Mouse (Mus musculus): ENCODE results near the gene Clec11a. TPM values are rescaled to one million over a fixed set of nuclear protein-coding genes. Genes with fewer than 3 reads are reported as not detected.

Clec11a gene
- total RNA-seq (2021) = 1 to 10 TPM in 1 of 2 experiments, under 1 TPM in 1; 0.87 to 1.0 TPM

DNA sequence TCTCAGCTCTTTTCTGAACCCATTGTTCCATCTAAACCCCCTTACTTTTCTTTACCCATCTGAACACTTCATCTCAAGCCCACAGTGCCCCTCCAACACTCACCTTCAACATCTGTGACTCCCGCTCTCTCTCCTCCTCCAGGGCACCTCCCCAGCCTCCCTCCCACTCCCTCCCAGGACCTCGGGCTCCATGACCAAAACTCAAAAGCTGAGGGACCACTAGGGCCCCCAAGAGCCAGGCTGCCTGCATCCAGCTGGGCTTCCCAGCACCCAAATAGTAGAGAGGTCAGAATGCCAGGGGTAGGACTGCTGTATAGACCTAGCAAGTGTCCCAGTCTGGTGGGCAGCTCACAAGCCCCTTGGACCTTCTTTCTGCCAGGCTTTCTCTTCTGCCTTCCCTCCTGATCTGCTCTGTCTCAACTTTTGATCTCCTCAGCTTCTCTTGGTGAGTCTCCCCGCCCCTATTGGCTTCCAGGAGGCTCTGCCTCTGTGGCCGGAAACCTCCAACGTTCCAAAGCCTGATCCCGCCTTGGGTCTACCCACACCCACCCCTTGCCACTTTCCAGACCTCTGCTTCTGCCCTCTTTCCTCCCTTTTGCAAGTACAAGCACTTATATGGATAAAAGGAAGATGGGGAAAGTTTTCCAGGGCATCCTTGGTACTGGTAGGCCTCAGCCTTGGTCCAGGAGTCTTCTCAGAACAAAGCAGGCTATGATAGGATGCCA is at the start of gene Clec11a:
Gene Clec11a (minus strand): TSS at position 387 of the 725 bp plus-strand sequence.
- intact Hi-C loops (cut with DNase I) = no loop called here
- no peak for DNase-seq (ENCODE audit: low spot score)

DNA sequence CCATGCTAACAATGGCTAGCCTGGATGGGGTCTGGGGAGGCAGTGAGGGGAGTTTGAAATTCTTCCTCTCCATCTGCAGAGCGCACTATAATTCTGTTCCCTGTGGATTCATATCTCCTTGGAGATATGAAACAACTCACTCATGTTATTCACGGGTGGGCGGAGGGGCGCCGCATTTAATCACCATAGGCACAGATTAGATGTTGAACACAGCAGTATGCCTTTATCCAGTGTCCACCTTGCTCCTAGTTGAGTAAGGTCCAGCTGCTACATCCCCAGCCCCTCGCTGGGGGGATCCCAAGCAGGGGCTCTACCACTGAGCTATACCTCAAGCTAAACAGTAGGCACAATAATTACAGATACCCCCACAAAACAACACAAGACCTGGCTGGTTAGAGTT is 48.7 kb upstream of the Clec11a start:
- intact Hi-C loops (cut with DNase I) = no loop called here
- DNase-seq (ENCODE audit: low spot score) = no peak

DNA sequence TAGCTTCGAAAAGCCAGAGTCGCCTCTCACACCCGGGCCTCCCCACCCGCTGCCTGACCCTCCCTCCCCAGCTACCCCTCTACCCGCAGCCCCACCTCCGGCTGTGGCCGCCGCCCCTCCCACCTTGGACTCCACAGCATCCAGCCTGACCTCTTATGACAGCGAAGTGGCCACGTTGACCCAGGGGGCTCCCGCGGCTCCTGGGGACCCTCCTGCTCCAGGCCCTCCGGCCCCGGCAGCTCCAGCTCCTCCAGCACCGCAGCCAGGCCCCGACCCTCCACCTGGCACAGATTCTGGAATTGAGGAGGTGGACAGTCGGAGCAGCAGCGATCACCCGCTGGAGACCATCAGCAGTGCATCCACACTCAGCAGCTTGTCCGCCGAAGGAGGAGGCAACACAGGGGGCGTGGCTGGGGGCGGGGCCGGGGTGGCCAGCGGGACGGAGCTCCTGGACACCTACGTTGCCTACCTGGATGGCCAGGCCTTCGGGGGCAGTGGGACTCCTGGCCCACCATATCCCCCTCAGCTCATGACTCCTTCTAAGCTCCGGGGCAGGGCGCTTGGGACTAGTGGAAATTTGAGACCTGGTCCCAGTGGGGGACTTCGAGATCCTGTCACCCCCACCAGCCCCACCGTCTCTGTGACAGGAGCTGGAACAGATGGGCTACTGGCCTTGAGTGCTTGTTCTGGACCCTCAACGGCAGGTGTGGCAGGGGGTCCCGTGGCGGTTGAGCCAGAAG is 47.1 kb upstream of the Clec11a start:
- intact Hi-C loops (cut with DNase I) = no loop called here
- DNase-seq (ENCODE audit: low spot score) = no peak

GRCm38 (mm10) chr7:44352750-44353600 is 46.3 kb upstream of the Clec11a start:
- no peak for DNase-seq (ENCODE audit: low spot score)
- intact Hi-C loops (cut with DNase I) = no loop called here

DNA sequence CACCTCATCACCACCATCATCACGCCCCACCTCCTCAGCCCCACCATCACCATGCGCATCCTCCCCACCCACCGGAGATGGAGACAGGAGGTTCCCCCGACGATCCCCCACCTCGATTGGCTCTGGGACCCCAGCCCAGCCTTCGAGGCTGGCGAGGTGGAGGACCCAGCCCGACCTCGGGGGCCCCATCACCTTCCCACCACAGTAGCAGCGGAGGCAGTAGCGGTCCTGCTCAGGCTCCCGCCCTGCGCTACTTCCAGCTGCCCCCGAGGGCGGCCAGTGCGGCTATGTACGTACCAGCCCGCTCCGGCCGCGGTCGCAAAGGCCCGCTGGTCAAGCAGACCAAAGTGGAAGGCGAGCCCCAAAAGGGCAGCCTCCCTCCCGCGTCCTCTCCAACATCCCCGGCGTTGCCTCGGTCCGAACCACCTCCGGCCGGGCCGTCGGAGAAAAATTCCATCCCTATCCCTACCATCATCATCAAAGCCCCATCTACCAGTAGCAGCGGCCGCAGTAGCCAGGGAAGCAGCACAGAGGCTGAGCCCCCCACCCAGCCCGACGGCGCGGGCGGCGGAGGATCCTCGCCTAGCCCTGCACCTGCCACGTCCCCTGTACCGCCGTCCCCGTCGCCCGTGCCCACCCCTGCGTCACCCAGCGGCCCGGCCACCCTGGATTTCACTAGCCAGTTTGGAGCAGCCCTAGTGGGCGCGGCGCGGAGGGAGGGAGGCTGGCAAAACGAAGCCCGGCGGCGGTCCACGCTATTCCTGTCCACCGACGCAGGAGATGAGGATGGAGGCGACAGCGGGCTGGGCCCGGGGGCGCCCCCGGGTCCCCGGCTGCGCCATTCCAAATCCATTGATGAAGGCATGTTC is 45.4 kb upstream of the Clec11a start:
- no peak for DNase-seq (ENCODE audit: low spot score)
- intact Hi-C loops (cut with DNase I) = loop anchor here (1.0 kb wide), 1 partner anchor 90 kb away; no protein-coding TSS in a partner anchor

- intact Hi-C loops (cut with DNase I) = loop anchor here (1.0 kb wide), 1 partner anchor 89 kb away; no protein-coding TSS in a partner anchor
- no peak for DNase-seq (ENCODE audit: low spot score)
These were observed 44.4 kb upstream of the Clec11a start for GRCm38 (mm10) chr7:44350957-44351711.

DNA sequence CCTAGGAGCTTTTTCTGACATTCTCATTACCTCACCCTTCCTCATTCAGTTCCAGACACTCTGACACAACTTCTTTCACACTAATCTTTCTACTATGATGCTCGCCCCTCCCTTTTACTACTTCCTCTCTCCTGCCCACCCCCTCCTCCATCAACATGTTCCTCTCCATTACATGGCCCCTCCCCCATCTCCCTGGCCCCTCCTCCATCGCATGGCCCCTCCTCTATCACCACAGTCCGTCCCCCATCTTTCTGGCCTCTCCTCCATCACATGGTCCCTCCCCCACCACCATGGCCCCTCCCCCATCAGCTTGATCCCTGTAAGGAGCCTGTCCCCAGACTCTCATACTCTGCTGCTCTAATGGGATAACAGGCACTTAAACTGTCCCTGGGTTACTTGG is 42.3 kb upstream of the Clec11a start:
- intact Hi-C loops (cut with DNase I) = no loop called here
- DNase-seq (ENCODE audit: low spot score) = no peak

GRCm38 (mm10) chr7:44344622-44345021 is 37.9 kb upstream of the Clec11a start:
- intact Hi-C loops (cut with DNase I) = no loop called here
- DNase-seq (ENCODE audit: low spot score) = no peak

GRCm38 (mm10) chr7:44343459-44344015 is 36.8 kb upstream of the Clec11a start:
- DNase-seq (ENCODE audit: low spot score) = no peak
- intact Hi-C loops (cut with DNase I) = no loop called here

- no peak for DNase-seq (ENCODE audit: low spot score)
- intact Hi-C loops (cut with DNase I) = no loop called here
These were observed 35.0 kb upstream of the Clec11a start for GRCm38 (mm10) chr7:44341714-44342113.

DNA sequence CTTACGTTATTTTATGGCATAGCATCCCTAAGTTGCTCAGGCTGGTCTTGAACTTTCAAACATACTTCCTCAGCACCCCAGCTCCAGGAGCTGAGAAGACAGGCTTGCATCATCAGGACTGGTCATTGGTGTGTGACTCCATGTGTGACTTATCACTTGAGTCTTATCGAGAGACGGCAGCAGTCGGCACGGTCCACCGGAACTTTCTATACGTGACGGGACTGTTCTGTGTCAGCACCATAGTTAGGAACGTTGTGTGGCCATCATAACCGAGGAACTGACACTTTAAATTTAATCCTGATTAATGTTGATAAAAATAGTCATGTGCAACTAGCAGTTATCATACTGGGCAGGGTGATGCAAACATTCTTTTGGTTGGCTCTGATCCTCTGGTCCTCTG is 34.4 kb upstream of the Clec11a start:
- intact Hi-C loops (cut with DNase I) = no loop called here

GRCm38 (mm10) chr7:44340226-44340625 is 33.5 kb upstream of the Clec11a start:
- no peak for DNase-seq (ENCODE audit: low spot score)
- intact Hi-C loops (cut with DNase I) = no loop called here

More for the DNA sequence above, 34.4 kb upstream of the Clec11a start:
- no peak for DNase-seq (ENCODE audit: low spot score)

DNA sequence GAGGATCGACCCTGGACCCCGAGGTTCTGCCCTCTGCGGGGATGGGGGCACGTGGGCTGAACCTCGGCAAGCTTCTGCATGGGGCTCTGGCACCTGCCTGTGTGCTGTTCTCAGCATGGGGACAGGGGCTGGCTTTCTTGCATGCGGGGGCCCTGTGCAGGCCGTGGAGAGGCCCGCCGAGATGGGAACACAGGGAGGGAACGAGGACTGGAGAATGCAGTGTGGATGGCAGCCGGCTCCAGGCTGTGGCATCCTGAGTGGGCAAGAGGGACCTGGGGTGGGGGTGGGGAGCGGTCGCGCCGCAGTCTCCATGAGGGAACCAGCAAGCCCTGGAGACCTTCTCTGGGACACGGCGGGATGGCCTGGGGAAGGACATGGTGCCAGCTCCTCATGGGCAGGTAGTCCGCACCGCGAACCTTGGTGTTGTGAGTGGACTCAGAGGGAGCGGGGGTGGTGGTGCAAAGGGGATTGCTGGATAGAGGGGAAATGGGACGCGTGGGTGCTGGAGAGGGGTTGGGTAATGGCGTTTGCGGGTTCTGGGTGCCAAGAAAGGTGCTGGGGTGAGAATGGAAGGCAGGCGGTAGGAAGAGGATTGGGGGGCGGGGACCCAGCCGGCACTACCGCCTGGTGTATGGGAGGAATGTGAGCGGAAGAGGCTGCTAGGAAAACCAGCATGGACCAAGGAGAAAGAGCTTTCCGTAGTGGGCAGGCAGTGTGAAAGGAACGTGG is 30.6 kb upstream of the Clec11a start:
- intact Hi-C loops (cut with DNase I) = no loop called here
- no peak for DNase-seq (ENCODE audit: low spot score)

GRCm38 (mm10) chr7:44336046-44337021 is 29.6 kb upstream of the Clec11a start:
- intact Hi-C loops (cut with DNase I) = no loop called here
- DNase-seq (ENCODE audit: low spot score) = no peak

DNA sequence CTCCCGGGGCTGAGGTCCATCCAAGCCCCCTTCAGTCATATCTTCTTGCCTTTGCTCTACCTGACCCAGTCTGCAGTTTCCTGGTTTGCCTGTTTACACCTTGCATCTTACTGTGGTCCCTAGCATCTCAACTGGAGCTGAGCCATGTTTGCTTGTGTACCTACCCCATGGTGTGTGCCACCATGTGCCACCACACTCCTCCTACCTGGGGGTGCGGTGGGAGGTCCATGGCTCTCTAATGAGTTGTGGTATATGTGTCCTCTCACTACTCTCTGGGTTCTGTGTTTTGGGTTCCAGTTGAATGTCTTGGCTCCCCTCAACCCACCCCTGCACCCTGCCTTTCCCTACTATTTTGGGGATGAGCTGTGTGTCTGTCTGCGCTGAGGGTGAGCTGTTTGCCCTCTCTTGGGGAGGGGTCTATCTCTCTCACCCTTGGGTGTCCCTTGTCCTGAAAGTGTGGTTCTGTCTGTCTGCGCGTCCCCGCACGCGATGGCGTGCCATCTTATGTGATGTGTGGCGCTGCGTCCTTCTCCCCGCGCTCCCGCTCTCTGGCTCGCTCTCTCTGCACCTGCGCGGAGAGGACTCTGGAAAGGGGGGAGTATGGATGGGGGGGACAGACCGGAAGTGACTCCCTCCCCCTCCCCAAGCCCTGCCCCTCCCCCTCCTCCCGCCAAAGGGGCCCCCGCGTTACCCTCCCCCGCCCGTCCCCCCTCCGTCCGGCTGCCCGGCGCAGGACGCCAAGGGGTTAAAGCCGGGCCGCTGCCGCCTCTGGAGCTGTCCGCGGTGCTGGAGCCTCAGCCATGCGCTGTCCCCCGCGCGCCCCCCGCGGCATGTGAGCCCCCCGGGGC is 28.6 kb upstream of the Clec11a start:
- DNase-seq (ENCODE audit: low spot score) = no peak
- intact Hi-C loops (cut with DNase I) = no loop called here

DNA sequence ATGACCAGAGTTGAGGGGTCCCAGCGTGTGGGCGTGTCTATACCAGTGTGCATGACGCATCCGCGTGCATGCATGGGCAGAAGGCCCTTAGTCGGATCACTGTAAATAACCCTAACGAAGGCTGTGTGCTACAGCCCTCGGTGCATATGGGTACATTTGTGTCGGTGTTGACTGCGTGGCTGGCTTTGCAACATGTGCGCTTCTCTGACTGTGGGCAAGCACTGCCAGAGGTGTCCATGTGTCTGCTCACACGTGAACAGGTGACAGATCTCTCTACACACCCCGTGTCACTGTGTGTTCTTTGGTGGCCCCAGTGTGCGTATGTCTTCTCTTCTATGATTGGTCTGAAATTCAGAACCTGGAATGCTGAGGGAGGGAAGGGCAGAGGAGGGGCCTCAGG is 27.4 kb upstream of the Clec11a start:
- intact Hi-C loops (cut with DNase I) = no loop called here
- DNase-seq (ENCODE audit: low spot score) = no peak
